Mouse (Mus musculus): ENCODE results near the gene Fmo3.

- TF ChIP-seq POLR2A (IDR thresholded peaks at IDR 0.05; ENCODE audit: borderline replicate concordance, extremely low read depth, low read depth, low read length) (no peak), CTCF (IDR thresholded peaks at IDR 0.05; ENCODE audit: insufficient read depth, low read length) (no peak)
Measured at GRCm38 (mm10) chr1:162931880-162932279, 52.4 kb downstream of the Fmo3 start.
